Mouse (Mus musculus) forebrain, embryonic 14.5 days (tissue): Measurements from ENCODE around the gene Rubcn. TPM values are rescaled to one million over a fixed set of nuclear protein-coding genes. Genes with fewer than 3 reads are reported as not detected.
"Not testable (repeated sequence)": the region's sequence is repeated elsewhere in the genome, so short reads cannot be mapped to it uniquely, and the experiment has no call there.

Source experiments
- ATAC-seq: fragments of 200-750 bp; cut with Nextera tagmentation; 2 replicates; pipeline ENCODE4 v1.8.0; 2017; ENCODE audit warnings: mild to moderate bottlenecking, moderate library complexity
- DNase-seq: peaks from one replicate; pipeline ENCODE4 v3.0.0-alpha.2; 2015; ENCODE audit warnings: low spot score
- H3K27ac ChIP-seq: fragments of 300-500 bp; sonication (generic); 2 replicates; pipeline ENCODE4 v1.5.1; 2014; ENCODE audit warnings: low read depth, mild to moderate bottlenecking, control low read depth, low read length, moderate library complexity
- H3K27me3 ChIP-seq: fragments of 300-500 bp; sonication (generic); replicated peaks from 2 replicates; pipeline ENCODE4 v1.6.1; 2014; ENCODE audit warnings: low read length, control low read depth, mixed read lengths; ENCODE audit not compliant: control insufficient read depth, insufficient read depth
- H3K36me3 ChIP-seq: fragments of 300-500 bp; sonication (generic); 2 replicates; pipeline ENCODE4 v1.6.1; 2014; ENCODE audit warnings: low read length, control low read depth; ENCODE audit not compliant: control insufficient read depth, insufficient read depth
- H3K4me1 ChIP-seq: fragments of 300-500 bp; sonication (generic); 2 replicates; pipeline ENCODE4 v1.6.1; 2014; ENCODE audit warnings: antibody characterized with exemption, low read length, control low read depth; ENCODE audit not compliant: control insufficient read depth, insufficient read depth
- H3K4me2 ChIP-seq: fragments of 300-500 bp; sonication (generic); 2 replicates; pipeline ENCODE4 v1.6.1; 2014; ENCODE audit warnings: mild to moderate bottlenecking, control low read depth, low read length
- H3K4me3 ChIP-seq: fragments of 300-500 bp; sonication (generic); 2 replicates; pipeline ENCODE4 v1.5.1; 2014; ENCODE audit warnings: low read depth, low read length, control low read depth
- H3K9ac ChIP-seq: fragments of 300-500 bp; sonication (generic); 2 replicates; pipeline ENCODE4 v1.6.1; 2014; ENCODE audit warnings: mild to moderate bottlenecking, low read length, control low read depth, moderate library complexity
- H3K9me3 ChIP-seq: fragments of 300-500 bp; sonication (generic); replicated peaks from 2 replicates; pipeline ENCODE4 v1.6.1; 2016; ENCODE audit warnings: low read length, control low read depth, mixed read lengths; ENCODE audit not compliant: control insufficient read depth
- WGBS: fragments of 180-500 bp; shearing (Covaris S2); extraction: QIAGEN DNeasy Blood & Tissue Kit; methylation state at CpG from one replicate; pipeline ENCODE4 v1.1.7; 2014; 5-methylcytosine and 5-hydroxymethylcytosine counted together
- polyA plus RNA-seq: library from polyadenylated mRNA; unstranded; fragments of >200 nt; fragmentation: Nextera tagmentation; extraction: Ambion mirVana; gene quantifications from 2 replicates; pipeline ENCODE4 v1.2.1, GENCODE M21; 2014

Gene Rubcn
- polyA plus RNA-seq, 1 experiment from 2014 or later: 20.0 TPM

- Histone ChIP-seq H3K27me3 (no peaks in the 10 kb centered on the region), H3K27ac (no peak overlapping the region), H3K4me1 (peaks cover 12% of the 10 kb centered on the region), H3K9ac (no peak overlapping the region), H3K36me3 (no peaks in the 10 kb centered on the region), H3K9me3 (no peaks in the 10 kb centered on the region), H3K4me2 (no peak overlapping the region), H3K4me3 (no peak overlapping the region)
- WGBS: 92% methylated on average over 3 of the region's 3 CpGs
- no peak for ATAC-seq
- DNase-seq: no peak
Observed at GRCm38 (mm10) chr16:32875847-32876246, 1.7 kb downstream of the Rubcn start.

GRCm38 (mm10) chr16:32875281-32875680, 2.3 kb downstream of the Rubcn start:
- not testable (repeated sequence) for H3K36me3 ChIP-seq

GRCm38 (mm10) chr16:32873366-32873765, 4.2 kb downstream of the Rubcn start:
- H3K4me3 ChIP-seq: no peak overlapping the region
- no peaks in the 10 kb centered on the region for H3K9me3 ChIP-seq
- H3K27ac ChIP-seq: no peak overlapping the region
- no peaks in the 10 kb centered on the region for H3K27me3 ChIP-seq
- no peaks in the 10 kb centered on the region for H3K4me1 ChIP-seq
- H3K4me2 ChIP-seq: no peak overlapping the region
- WGBS: 53% methylated on average over 3 of the region's 3 CpGs
- no peak for ATAC-seq
- H3K36me3 ChIP-seq: no peaks in the 10 kb centered on the region
- DNase-seq: no peak
- no peak overlapping the region for H3K9ac ChIP-seq

More at GRCm38 (mm10) chr16:32875281-32875680, 2.3 kb downstream of the Rubcn start:
- not testable (repeated sequence) for H3K27ac ChIP-seq, H3K4me2 ChIP-seq, ATAC-seq, H3K9me3 ChIP-seq, H3K27me3 ChIP-seq, H3K9ac ChIP-seq, DNase-seq, H3K4me3 ChIP-seq
- WGBS: 71% methylated on average over 1 of the region's 1 CpGs
- peaks cover 12% of the 10 kb centered on the region for H3K4me1 ChIP-seq

- Histone ChIP-seq H3K36me3 (no peaks in the 10 kb centered on the region), H3K9ac (no peak overlapping the region), H3K4me2 (no peak overlapping the region), H3K27ac (no peak overlapping the region), H3K4me1 (peaks cover 10% of the 10 kb centered on the region), H3K4me3 (no peak overlapping the region), H3K27me3 (no peaks in the 10 kb centered on the region), H3K9me3 (no peaks in the 10 kb centered on the region)
- ATAC-seq (no peak), DNase-seq (no peak)
- WGBS: 68% methylated on average over 5 of the region's 5 CpGs
Observed at GRCm38 (mm10) chr16:32870231-32870630, 7.3 kb downstream of the Rubcn start.

- Histone ChIP-seq H3K4me1 (peaks cover 10% of the 10 kb centered on the region), H3K9ac (peak overlapping the region; percentile 85), H3K36me3 (no peaks in the 10 kb centered on the region), H3K27me3 (no peaks in the 10 kb centered on the region), H3K4me3 (peak overlapping the region; percentile 77), H3K9me3 (no peaks in the 10 kb centered on the region), H3K4me2 (peak overlapping the region; percentile 78), H3K27ac (peak overlapping the region; percentile 84)
- under 1% methylated on average over 35 of the region's 35 CpGs for WGBS
- DNase-seq: peak; percentile 97
- ATAC-seq: peak; percentile 100
Observed at GRCm38 (mm10) chr16:32867919-32868552, 9.5 kb downstream of the Rubcn start.

GRCm38 (mm10) chr16:32866713-32867112, 10.9 kb downstream of the Rubcn start:
- ATAC-seq (no peak), DNase-seq (no peak)
- H3K9ac ChIP-seq: 0 out of 2 replicates have a peak overlapping the region, but pooled peaks have one; percentile 85

GRCm38 (mm10) chr16:32865401-32865800, 12.2 kb downstream of the Rubcn start:
- no peaks in the 10 kb centered on the region for H3K36me3 ChIP-seq
- no peaks in the 10 kb centered on the region for H3K9me3 ChIP-seq
- DNase-seq (no peak), ATAC-seq (no peak)
- H3K4me1 ChIP-seq: peaks cover 10% of the 10 kb centered on the region
- no peak overlapping the region for H3K4me2 ChIP-seq
- no peak overlapping the region for H3K4me3 ChIP-seq
- H3K27me3 ChIP-seq: no peaks in the 10 kb centered on the region
- H3K9ac ChIP-seq: 0 out of 2 replicates have a peak overlapping the region, but pooled peaks have one; percentile 17
- 64% methylated on average over 4 of the region's 4 CpGs for WGBS
- H3K27ac ChIP-seq: no peak overlapping the region

More at GRCm38 (mm10) chr16:32866713-32867112, 10.9 kb downstream of the Rubcn start:
- no peak overlapping the region for H3K27ac ChIP-seq
- H3K36me3 ChIP-seq: no peaks in the 10 kb centered on the region
- no peak overlapping the region for H3K4me3 ChIP-seq
- H3K4me2 ChIP-seq: peak overlapping the region; percentile 78
- WGBS: 88% methylated on average over 5 of the region's 5 CpGs
- H3K27me3 ChIP-seq: no peaks in the 10 kb centered on the region
- no peaks in the 10 kb centered on the region for H3K9me3 ChIP-seq
- peaks cover 10% of the 10 kb centered on the region for H3K4me1 ChIP-seq

GRCm38 (mm10) chr16:32861813-32862385, 15.7 kb downstream of the Rubcn start:
- H3K36me3 ChIP-seq: no peaks in the 10 kb centered on the region
- no peak overlapping the region for H3K4me3 ChIP-seq
- H3K27me3 ChIP-seq: no peaks in the 10 kb centered on the region
- H3K27ac ChIP-seq: no peak overlapping the region
- H3K9ac ChIP-seq: no peak overlapping the region
- 92% methylated on average over 3 of the region's 3 CpGs for WGBS
- no peak overlapping the region for H3K4me2 ChIP-seq
- no peak for ATAC-seq
- peaks cover 2% of the 10 kb centered on the region; the same call in 1 of the 2 replicates for H3K4me1 ChIP-seq
- no peak for DNase-seq
- H3K9me3 ChIP-seq: no peaks in the 10 kb centered on the region
